Mouse (Mus musculus): ENCODE measurements around the gene Aipl1. TPM values are rescaled to one million over a fixed set of nuclear protein-coding genes. Genes with fewer than 3 reads are reported as not detected.
"Not testable (repeated sequence)": the region's sequence is repeated elsewhere in the genome, so short reads cannot be mapped to it uniquely, and the experiment has no call there.

Gene Aipl1
- total RNA-seq, 1 experiment: 0.18 TPM

DNA sequence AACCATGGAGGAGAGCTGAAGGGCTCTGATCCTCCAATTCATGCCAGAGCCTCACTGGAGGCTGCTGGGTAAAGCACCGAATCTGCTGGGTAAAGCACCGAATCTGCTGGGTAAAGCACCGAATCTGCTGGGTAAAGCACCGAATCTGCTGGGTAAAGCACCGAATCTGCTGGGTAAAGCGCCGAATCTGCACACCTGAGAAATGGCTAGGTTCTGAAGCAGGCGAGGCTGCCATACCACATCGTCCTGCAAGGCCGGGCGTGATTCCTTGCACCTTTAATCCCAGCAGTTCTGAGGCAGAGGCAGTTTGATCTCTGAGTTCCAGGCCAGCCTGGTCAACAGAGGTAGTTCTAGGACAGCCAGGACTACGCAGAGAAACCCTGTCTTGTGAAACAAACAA is 44.9 kb downstream of the Aipl1 start:
- Histone ChIP-seq H3K36me3 (ENCODE audit: control insufficient read depth, insufficient read depth, low read length, poor library complexity, severe bottlenecking) (no peaks in the 10 kb centered on the region), H3K4me3 (ENCODE audit: insufficient read depth in 1 of 2, low read depth in 1 of 2, low read length in 2 of 2, poor library complexity in 1 of 2, severe bottlenecking in 1 of 2) (no peak overlapping the region), H3K27ac (ENCODE audit: insufficient read depth, low read depth, low read length, poor library complexity, severe bottlenecking) (no peak overlapping the region), H3K4me1 (ENCODE audit: control insufficient read depth in 2 of 2, insufficient read depth in 2 of 2, low read length in 2 of 2, poor library complexity in 1 of 2) (peaks cover 0 to 2% of the 10 kb centered on the region in 2 experiments; a peak in 1 of 4 replicates), H3K9me3 (ENCODE audit: control insufficient read depth, insufficient read depth, low read depth, low read length) (no peaks in the 10 kb centered on the region), H3K9ac (ENCODE audit: insufficient read depth, low read depth, low read length, poor library complexity, severe bottlenecking) (no peak overlapping the region)
- TF ChIP-seq CHD2 (IDR thresholded peaks at IDR 0.05; ENCODE audit: low read depth, low read length) (no peak), ZC3H11A (IDR thresholded peaks at IDR 0.05; ENCODE audit: borderline replicate concordance, low read depth, low read length) (no peak), MAFK (IDR thresholded peaks at IDR 0.05; ENCODE audit: insufficient read depth, low read depth, low read length) (no peak)
- DNase-seq (ENCODE audit: low read depth, low spot score): no peak
- in situ Hi-C loops (cut with MboI; ENCODE audit: low sequenced_read_pairs in 2 of 2, unreplicated experiment in 2 of 2): loop anchor here (25.0 kb wide), 2 partner anchors 830 to 855 kb away; partner anchors contain the start of gene Nlrp1a (in 1 of the 2)

GRCm38 (mm10) chr11:71991541-71991940 is 45.8 kb downstream of the Aipl1 start:
- peaks cover 0 to 2% of the 10 kb centered on the region in 2 experiments; a peak in 1 of 4 replicates for H3K4me1 ChIP-seq (ENCODE audit: control insufficient read depth in 2 of 2, insufficient read depth in 2 of 2, low read length in 2 of 2, poor library complexity in 1 of 2)
- in situ Hi-C loops (cut with MboI; ENCODE audit: low sequenced_read_pairs in 2 of 2, unreplicated experiment in 2 of 2): loop anchor here (25.0 kb wide), 2 partner anchors 829 to 854 kb away; partner anchors contain the start of gene Nlrp1a (in 1 of the 2)
- H3K9ac ChIP-seq (ENCODE audit: insufficient read depth, low read depth, low read length, poor library complexity, severe bottlenecking): no peak overlapping the region
- H3K27ac ChIP-seq (ENCODE audit: insufficient read depth, low read depth, low read length, poor library complexity, severe bottlenecking): no peak overlapping the region
- H3K9me3 ChIP-seq (ENCODE audit: control insufficient read depth, insufficient read depth, low read depth, low read length): no peaks in the 10 kb centered on the region
- H3K36me3 ChIP-seq (ENCODE audit: control insufficient read depth, insufficient read depth, low read length, poor library complexity, severe bottlenecking): no peaks in the 10 kb centered on the region
- TF ChIP-seq MAFK (IDR thresholded peaks at IDR 0.05; ENCODE audit: insufficient read depth, low read depth, low read length): no peak
- TF ChIP-seq ZNF384 (IDR thresholded peaks at IDR 0.05; ENCODE audit: low read depth, low read length): no peak
- TF ChIP-seq ZC3H11A (IDR thresholded peaks at IDR 0.05; ENCODE audit: borderline replicate concordance, low read depth, low read length): no peak
- no peak for TF ChIP-seq CHD2 (IDR thresholded peaks at IDR 0.05; ENCODE audit: low read depth, low read length)
- no peak for TF ChIP-seq HCFC1 (IDR thresholded peaks at IDR 0.05; ENCODE audit: borderline replicate concordance, insufficient read depth, low read length)
- DNase-seq (ENCODE audit: low read depth, low spot score): peak; percentile 48
- no peak overlapping the region for H3K4me3 ChIP-seq (ENCODE audit: insufficient read depth in 1 of 2, low read depth in 1 of 2, low read length in 2 of 2, poor library complexity in 1 of 2, severe bottlenecking in 1 of 2)

DNA sequence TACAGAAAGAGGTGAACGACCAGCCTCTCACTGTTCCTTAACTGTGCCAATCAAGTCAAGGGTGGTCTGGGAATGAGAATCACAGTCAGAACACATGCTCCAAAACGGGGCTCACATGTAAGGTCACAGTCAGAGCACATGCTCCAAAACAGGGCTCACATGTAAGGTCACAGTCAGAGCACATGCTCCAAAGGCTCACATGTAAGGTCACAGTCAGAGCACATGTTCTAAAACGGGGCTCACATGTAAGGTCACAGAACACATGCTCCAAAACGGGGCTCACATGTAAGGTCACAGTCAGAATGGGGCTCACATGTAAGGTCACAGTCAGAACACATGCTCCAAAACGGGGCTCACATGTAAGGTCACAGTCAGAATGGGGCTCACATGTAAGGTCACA is 47.9 kb downstream of the Aipl1 start:
- in situ Hi-C loops (cut with MboI; ENCODE audit: low sequenced_read_pairs in 2 of 2, unreplicated experiment in 2 of 2): loop anchor here (10.0 to 25.0 kb wide), 3 partner anchors 695 to 852 kb away; partner anchors contain the start of gene Nlrp1a (in 1 of the 2)
- H3K4me1 ChIP-seq (ENCODE audit: control insufficient read depth in 2 of 2, insufficient read depth in 2 of 2, low read length in 2 of 2, poor library complexity in 1 of 2); H3K9me3 ChIP-seq (ENCODE audit: control insufficient read depth, insufficient read depth, low read depth, low read length); H3K27ac ChIP-seq (ENCODE audit: insufficient read depth, low read depth, low read length, poor library complexity, severe bottlenecking); H3K9ac ChIP-seq (ENCODE audit: insufficient read depth, low read depth, low read length, poor library complexity, severe bottlenecking); H3K36me3 ChIP-seq (ENCODE audit: control insufficient read depth, insufficient read depth, low read length, poor library complexity, severe bottlenecking); H3K4me3 ChIP-seq (ENCODE audit: insufficient read depth in 1 of 2, low read depth in 1 of 2, low read length in 2 of 2, poor library complexity in 1 of 2, severe bottlenecking in 1 of 2); DNase-seq (ENCODE audit: low read depth, low spot score): not testable (repeated sequence)

DNA sequence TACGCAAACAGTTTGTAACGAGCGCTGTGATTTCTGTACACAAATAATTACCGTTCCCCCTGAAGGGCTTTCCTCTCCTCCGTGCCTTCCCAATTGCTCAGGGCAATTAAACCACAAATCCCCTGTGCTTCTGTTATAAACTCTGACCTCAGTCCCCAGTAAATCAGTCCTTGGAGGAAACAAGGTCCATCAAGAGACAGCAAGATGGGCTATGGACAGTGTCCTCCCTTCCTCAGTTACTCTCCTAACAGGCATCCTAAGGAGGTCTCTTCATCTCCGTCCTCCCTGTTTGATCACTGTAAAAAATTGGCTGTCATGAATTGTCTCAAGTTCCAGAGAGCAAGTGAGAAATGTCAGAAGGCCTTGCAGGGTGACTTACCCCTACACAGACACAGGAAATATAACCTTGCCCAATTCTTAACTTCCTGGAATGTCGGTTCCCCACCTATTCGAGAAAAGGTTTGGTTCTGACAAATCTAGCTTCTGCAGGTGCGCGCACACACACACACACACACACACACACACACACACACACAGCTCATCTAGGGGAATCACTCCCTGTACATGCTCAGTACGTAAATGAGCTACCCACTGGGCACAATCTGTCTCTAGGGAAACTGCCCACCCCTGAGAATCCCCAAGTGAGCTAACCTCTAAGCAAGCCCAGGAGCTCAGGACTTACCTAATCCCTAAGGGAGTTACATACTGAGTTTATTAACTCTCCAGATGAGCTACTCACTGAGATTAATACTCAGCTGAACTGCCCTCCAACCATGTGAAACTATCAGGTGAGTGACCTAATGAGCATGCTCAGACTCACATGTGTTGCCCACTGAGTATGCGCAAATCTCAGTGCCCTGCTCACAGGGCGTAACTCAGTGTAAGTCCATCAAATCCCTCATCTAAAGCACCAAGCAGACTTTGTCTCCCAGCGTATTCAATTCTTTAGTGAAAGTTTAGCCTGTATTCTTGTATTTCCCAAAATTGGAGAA is 49.9 kb downstream of the Aipl1 start:
- TF ChIP-seq ZNF384 (IDR thresholded peaks at IDR 0.05; ENCODE audit: low read depth, low read length) (no peak), MAFK (IDR thresholded peaks at IDR 0.05; ENCODE audit: insufficient read depth, low read depth, low read length) (no peak), CHD2 (IDR thresholded peaks at IDR 0.05; ENCODE audit: low read depth, low read length) (no peak), HCFC1 (IDR thresholded peaks at IDR 0.05; ENCODE audit: borderline replicate concordance, insufficient read depth, low read length) (no peak), ZC3H11A (IDR thresholded peaks at IDR 0.05; ENCODE audit: borderline replicate concordance, low read depth, low read length) (no peak)
- Histone ChIP-seq H3K9ac (ENCODE audit: insufficient read depth, low read depth, low read length, poor library complexity, severe bottlenecking) (no peak overlapping the region), H3K9me3 (ENCODE audit: control insufficient read depth, insufficient read depth, low read depth, low read length) (no peaks in the 10 kb centered on the region), H3K36me3 (ENCODE audit: control insufficient read depth, insufficient read depth, low read length, poor library complexity, severe bottlenecking) (no peaks in the 10 kb centered on the region), H3K4me3 (ENCODE audit: insufficient read depth in 1 of 2, low read depth in 1 of 2, low read length in 2 of 2, poor library complexity in 1 of 2, severe bottlenecking in 1 of 2) (no peak overlapping the region), H3K27ac (ENCODE audit: insufficient read depth, low read depth, low read length, poor library complexity, severe bottlenecking) (no peak overlapping the region), H3K4me1 (ENCODE audit: control insufficient read depth in 2 of 2, insufficient read depth in 2 of 2, low read length in 2 of 2, poor library complexity in 1 of 2) (peaks cover 0 to 5% of the 10 kb centered on the region in 2 experiments; a peak in 1 of 4 replicates)
- in situ Hi-C loops (cut with MboI; ENCODE audit: low sequenced_read_pairs in 2 of 2, unreplicated experiment in 2 of 2): loop anchor here (10.0 to 25.0 kb wide), 3 partner anchors 693 to 850 kb away; partner anchors contain the start of gene Nlrp1a (in 1 of the 2)
- DNase-seq (ENCODE audit: low read depth, low spot score): no peak

All from ES-E14 (cell line).